Mouse (Mus musculus) kidney, adult 2 months (tissue): ENCODE data around the gene Ccdc6.

Source experiments
- CTCF ChIP-seq: fragments of 200-500 bp; conservative IDR thresholded peaks from 2 replicates; pipeline ENCODE4 v1.5.1; 2011; ENCODE audit warnings: low read depth, mild to moderate bottlenecking, control low read depth, low read length, moderate library complexity, mixed read lengths; ENCODE audit not compliant: insufficient read depth, insufficient read length
- POLR2A ChIP-seq: fragments of 200-500 bp; IDR thresholded peaks from one replicate; pipeline ENCODE4 v1.6.1; 2011; ENCODE audit warnings: low read depth, low read length, control low read depth

GRCm38 (mm10) chr10:70195786-70196185, 98.9 kb downstream of the Ccdc6 start:
- peak; percentile 60 for TF ChIP-seq CTCF
- TF ChIP-seq POLR2A = no peak
